Mouse (Mus musculus) lung, postnatal 4 days (tissue): ENCODE data around the gene Cts6.
A peak's percentile ranks its signal among the peaks of the same experiment; 100 is the strongest.
"Not testable (repeated sequence)": the region's sequence is repeated elsewhere in the genome, so short reads cannot be mapped to it uniquely, and the experiment has no call there.

Experiments used
- DNase-seq, 2 experiments: peaks; one replicate each; pipeline ENCODE4 v3.0.0; 2021

Cts6 gene

GRCm38 (mm10) chr13:61203310-61203709, at the start of gene Cts6:
Gene Cts6 (minus strand): TSS chr13:61203410.
- DNase-seq = no peak

DNA sequence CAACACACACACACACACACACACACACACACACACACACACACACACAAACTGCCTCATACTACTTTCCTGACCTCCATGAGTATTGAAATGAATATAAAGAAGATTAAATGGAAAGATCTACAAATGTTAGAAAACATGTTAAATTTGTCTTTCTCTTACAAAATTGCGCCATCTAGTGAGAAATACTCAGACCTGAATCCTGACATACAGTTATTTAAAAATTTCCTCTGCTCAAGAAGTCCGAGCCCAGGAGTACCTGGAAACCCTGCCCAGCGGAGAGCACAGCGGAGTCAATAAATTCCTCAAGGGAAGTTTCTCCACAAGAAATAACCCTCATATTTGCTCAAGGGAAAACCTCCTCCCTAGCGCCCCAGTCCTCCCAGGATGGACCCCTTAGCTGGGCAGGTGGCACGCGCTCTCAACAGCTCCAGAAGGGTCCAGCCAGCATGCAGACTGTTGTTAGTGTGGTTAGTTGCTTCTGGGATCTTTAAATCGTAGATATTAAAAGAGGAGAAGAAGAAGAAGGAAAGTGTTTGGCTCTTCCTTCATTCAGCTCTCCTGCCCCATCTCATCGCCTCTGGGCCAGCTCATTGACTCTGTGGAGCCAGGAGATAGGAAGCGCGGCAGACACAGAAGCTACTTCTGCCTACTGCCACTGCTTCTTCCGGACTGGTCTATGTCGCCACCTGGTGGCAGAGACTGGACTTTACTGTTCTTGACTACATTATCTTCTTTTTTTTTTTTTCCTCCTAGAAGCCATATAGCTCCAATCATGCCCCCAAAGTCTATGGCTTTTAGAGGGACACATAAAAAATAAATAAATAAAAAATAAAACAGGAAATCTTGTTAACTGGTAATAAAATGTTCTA, 38.1 kb upstream of the Cts6 start:
- DNase-seq = peak; percentile 33 to 43

DNA sequence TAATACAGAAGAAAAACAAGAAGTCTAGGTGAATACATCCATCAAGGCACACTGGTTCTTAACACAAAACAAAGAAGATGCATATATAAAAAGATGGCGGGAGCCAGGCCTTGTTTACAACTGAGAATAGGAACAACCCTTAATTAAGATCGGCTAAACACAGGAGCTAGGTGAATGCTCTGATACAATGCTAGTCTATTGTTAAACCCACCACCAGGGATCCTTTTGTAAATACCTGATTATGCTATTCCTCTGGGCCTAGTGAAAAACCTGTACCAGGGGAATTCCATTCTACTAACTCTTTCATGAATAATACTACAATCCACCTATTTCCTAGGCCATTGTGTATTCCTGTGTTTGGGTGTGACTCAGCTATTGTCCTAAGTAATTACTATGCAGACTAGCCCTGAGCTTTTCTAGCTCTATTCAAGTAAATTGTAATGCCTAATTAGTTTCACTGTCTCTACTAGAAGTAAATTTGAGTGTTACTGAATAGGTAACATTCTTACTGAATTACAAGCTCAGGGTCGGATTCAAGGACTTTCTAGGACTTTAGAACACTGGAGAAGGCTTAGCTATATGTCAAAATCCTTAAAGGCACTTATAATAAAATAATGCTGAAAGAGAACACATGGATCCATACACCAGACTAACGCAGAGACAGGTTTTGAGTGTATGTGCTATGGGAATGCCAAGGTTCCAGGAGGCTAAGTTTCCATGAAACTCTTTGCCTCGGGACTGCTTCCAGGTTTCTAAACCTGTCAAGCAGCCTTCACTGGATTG, 17.9 kb downstream of the Cts6 start:
- DNase-seq = not testable (repeated sequence)

GRCm38 (mm10) chr13:61164622-61165021, 38.6 kb downstream of the Cts6 start:
- DNase-seq = no peak

DNA sequence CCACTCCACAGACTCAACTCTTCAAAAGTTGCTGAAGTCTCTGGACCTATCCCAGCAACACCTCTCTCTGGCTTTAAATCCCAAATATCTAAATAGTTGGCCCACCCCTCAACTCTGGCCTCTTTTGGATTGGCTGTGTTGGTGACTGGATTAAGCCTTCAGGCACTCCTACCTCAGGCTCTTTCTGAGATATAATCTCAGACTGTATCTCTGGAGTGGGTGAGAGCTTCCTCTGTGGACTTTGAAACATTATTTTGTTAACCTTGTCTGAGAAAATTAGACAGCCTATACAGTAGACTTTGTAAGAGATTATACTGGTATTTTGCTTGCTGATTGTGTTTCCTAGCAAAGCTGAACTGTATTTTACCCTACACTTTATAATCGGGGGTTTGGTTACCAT, 39.1 kb downstream of the Cts6 start, which contains the start of gene Ctsr:
Gene Ctsr, minus strand, starts transcription at position 101 of the 400 bp plus-strand sequence.
- DNase-seq = no peak
